Mouse (Mus musculus) natural killer cell, adult 2 months (primary cell): ENCODE data around the gene Vmn2r22.
"Not testable (repeated sequence)": the region's sequence is repeated elsewhere in the genome, so short reads cannot be mapped to it uniquely, and the experiment has no call there.

Experiments used
- DNase-seq, 2 experiments: peaks; one replicate each; pipeline ENCODE4 v3.0.0; 2022; ENCODE audit warnings: low spot score in 2 of 2

Vmn2r22 gene

DNA sequence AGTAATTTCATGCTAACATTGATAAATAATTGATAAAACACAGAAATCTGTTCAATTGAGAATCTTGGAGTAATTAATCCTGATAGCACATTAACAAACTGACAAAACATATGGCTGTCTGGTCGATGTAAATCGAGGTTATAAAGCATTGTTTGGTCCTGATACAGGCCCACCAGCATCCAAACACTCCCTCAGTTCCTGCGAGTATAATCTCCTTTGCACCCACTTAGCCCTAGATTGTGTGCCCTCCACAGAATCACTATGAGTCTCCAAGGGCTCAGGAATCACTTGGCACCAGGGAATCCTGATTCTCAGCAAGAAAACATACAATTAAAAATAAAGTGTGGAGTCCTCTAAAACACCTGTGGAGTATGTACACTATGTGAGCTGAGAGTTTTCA, at the start of gene Vmn2r22:
Gene Vmn2r22 (minus strand): TSS at position 101 of the 400 bp plus-strand sequence.
- DNase-seq = not testable (repeated sequence)

DNA sequence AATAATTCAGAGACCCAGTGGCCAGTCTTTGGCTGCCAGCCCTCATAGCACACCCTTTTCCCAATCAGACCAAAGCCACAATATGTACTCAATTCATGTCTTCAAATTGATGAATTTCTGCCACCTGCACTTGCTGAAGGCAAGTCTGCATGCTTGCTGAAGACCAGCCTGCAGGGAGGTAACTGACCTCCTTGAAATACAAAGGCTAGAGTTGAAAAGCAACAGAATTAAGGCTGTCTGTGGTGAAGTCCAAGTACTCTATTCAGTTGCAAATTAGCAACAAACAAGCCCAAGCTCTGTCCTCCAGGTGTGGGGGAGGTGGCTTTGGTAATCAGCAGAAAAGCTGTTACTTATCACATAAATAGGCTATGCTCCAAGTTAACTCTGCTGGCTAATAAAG, 46.7 kb upstream of the Vmn2r22 start:
- no peak for DNase-seq

DNA sequence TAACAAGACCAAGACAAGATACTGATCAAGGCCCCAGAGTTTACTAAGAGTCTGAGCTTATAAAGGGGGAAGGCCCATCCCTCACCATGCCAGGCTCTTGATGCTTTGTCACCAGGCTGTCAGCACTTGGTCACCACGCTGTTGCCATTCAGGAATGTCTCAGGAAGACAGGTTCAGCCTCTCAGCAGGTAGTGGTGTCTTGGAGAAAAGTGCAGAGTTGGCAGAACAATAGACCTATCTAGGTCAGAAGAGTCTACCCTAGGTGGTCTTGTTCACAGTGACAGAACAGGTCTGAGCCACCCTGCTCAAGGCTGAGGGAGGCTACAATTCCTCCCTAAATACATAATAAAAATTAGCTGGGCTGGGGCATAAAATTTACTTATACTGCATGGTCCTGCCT, 46.1 kb upstream of the Vmn2r22 start:
- not testable (repeated sequence) for DNase-seq

DNA sequence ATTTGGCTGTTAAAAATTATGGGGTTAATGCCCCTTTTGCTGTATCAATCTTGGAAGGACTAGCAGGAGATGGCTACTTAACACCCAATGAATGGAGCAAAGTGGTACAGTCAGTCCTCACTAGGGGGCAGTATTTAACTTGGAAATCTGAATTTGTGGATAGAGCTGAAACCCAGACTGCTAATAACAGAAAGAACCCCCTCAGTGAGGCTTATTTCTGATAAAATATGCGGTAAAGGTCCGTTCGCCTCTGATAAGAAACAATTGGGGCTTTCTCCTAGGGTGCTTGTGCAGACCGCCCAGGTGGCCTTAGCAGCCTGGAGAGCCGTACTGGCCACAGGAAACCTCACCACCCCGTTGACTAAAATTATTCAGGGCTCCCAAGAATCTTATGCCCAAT, 6.5 kb upstream of the Vmn2r22 start:
- no peak for DNase-seq

DNA sequence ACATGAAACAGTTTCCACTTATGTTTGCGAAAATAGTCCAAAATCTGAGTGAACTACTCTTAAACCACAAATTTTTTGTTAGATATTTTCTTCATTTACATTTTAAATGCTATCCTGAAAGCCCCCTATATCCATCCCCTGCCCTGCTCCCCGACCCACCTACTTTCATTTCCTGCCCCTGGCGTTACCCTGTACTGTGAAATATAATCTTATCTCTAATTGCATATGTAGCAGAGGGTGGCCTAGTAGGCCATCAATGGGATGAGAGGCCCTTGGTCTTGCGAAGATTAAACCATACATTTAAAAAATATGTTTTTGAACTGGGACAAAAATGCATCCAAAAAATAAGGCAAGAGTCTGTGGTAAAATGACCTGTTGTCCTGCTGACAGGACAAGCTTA, 11.1 kb downstream of the Vmn2r22 start:
- DNase-seq = not testable (repeated sequence)

DNA sequence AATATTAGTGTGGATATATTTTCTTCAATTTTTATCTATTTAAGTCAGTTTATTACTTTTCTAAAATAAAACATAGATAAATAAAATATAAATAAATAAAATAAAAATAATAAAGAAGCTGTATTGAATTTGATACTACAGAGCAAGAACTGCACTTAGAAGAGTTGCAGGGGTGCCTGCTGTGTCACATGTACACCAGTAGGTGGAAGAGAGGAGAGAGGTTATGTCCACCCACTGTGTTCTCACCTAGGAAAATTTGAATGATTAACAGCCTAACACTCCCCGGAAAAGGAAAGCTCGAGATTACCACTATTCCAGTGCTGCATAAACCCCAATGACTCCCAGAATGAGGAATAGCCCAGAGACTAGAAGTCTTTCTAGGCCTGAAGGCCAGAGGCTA, 26.7 kb downstream of the Vmn2r22 start:
- not testable (repeated sequence) for DNase-seq

DNA sequence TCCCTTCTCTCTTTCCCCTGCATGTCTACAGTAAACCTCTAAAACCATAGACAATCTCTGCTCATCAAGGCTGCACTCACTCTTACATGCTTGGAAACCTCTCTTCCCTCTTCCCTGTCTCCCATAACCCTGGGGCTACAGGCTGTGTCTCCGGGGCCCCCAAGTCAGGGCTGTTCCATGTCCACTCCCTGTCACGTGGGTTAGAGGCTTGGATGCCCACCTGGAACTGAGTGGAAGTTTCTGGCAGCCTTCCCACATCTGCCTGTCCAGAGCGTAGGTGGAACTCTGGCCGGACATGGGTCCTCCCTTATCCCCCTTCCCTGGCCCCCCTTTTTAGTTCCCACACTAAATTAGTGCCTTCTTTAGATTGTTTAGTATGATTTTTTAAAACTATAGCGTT, 62.2 kb downstream of the Vmn2r22 start:
- not testable (repeated sequence) for DNase-seq

DNA sequence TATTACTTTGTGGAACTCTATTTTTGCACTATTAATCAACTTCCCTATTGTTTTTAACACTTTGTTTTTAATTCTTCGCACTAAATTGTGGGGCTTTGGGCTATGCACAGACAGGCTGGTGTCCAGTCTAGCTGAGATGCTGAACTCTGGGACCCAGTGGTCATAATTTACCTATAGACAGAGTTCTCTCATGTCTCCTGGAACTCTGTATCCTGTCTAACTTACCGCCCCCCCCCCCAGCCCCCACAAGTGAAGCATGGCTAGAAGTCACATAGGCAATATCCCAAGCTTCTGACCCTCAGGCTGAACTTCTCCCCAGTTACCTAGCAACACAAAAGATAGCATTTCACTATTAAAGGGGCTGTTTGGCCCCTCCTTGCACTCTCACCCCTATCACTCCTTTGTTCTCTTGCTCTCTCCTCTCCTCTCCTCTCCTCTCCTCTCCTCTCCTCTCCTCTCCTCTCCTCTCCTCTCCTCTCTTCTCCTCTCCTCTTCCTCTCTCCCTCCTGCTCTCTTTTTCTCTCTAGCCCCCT, 62.7 kb downstream of the Vmn2r22 start:
- DNase-seq = not testable (repeated sequence)

DNA sequence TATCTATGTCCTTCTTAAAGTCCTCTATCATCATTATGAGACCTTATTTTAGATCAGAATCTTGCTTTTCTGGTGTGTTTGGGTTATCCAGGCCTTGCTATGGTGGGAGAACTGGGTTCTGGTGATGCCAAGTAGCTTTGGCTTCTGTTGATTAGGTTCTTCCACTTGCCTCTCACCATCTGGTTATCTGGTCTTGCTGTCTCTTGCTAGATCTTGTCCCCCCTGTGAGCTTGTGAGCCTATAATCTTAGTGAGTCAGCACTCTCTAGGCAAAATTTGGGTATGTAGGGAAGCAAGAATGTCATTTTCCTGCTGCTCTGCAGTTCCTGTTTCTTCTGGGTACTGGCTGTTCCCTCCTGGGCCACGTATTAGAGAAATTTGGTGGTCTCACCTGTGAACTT, 66.5 kb downstream of the Vmn2r22 start:
- not testable (repeated sequence) for DNase-seq

DNA sequence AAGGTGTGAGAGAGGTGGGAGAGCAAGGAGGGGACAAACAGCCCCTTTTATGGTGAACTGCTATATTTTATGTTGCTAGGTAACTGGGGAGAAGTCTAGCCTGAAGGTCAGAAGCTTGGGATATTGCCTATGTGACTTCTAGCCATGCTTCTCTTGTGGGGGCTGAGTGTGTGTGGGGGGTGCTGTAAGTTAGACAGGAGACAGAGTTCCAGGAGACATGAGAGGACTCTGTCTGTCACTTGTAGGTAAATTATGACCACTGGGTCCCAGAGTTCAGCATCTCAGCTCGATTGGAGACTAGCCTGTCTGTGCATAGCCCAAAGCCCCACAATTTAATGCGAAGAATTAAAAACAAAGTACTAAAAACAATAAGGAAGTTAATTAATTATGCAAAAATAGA, 75.8 kb downstream of the Vmn2r22 start:
- DNase-seq = not testable (repeated sequence)
